Mouse (Mus musculus): ENCODE measurements at regions not wholly inside any gene's neighbourhood (a gene's known extent, or its start where the extent isn't known, plus 50 kb on each side); places are given as distances from the start of the nearest gene placed in this dataset.

GRCm38 (mm10) chr12:12446281-12446680 is 184.3 kb downstream of the Fam49a start:
- no peak for DNase-seq (ENCODE audit: low spot score in 2 of 2)

GRCm38 (mm10) chr12:12442872-12443271 is 180.9 kb downstream of the Fam49a start:
- no peak for DNase-seq (ENCODE audit: low spot score in 2 of 2)

GRCm38 (mm10) chr12:12436379-12436778 is 174.4 kb downstream of the Fam49a start:
- DNase-seq (ENCODE audit: low spot score in 2 of 2): no peak

GRCm38 (mm10) chr12:12432597-12432996 is 170.7 kb downstream of the Fam49a start:
- no peak for DNase-seq (ENCODE audit: low spot score in 2 of 2)

Measured in layer of hippocampus, postnatal 14 days (tissue).